Mouse (Mus musculus) activated CD4-positive, CD25-positive, alpha-beta regulatory T cell, adult 4 months (primary cell): ENCODE measurements around the gene Sv2a. TPM values are rescaled to one million over a fixed set of nuclear protein-coding genes. Genes with fewer than 3 reads are reported as not detected.

Experiments used
- ATAC-seq: one replicate; pipeline ENCODE4 v1.8.0; 2017
- polyA plus RNA-seq, 2 experiments: library from polyadenylated mRNA; unstranded; fragments of 100-300 nt; shearing (Covaris generic); gene quantifications; one replicate each; pipeline ENCODE4 v1.2.1; 2017

The Sv2a gene
- polyA plus RNA-seq, 2 experiments from 2014 or later, result 0.83 to 1.9 TPM

GRCm38 (mm10) chr3:96220765-96221639 lies 40.1 kb downstream of the Sv2a start, which contains the start of the genes Hist2h2ac and Hist2h2be:
TSS of gene Hist2h2ac (minus strand) at chr3:96220880.
TSS of gene Hist2h2be (plus strand) at chr3:96221119.
- ATAC-seq, result peak; percentile 75

GRCm38 (mm10) chr3:96221640-96222038 lies 40.7 kb downstream of the Sv2a start:
- ATAC-seq, result no peak

- no peak for ATAC-seq
Observed at GRCm38 (mm10) chr3:96222774-96223173, 41.8 kb downstream of the Sv2a start.

- ATAC-seq, result no peak
Observed at GRCm38 (mm10) chr3:96225421-96225820, 44.5 kb downstream of the Sv2a start.

GRCm38 (mm10) chr3:96226695-96227648 lies 46.0 kb downstream of the Sv2a start:
- ATAC-seq, result no peak

- no peak for ATAC-seq
Observed at GRCm38 (mm10) chr3:96228828-96229227, 47.9 kb downstream of the Sv2a start.

GRCm38 (mm10) chr3:96230404-96230803 lies 49.5 kb downstream of the Sv2a start:
- ATAC-seq, result no peak

- ATAC-seq, result no peak
Observed at GRCm38 (mm10) chr3:96230910-96231757, 50.2 kb downstream of the Sv2a start.

GRCm38 (mm10) chr3:96231758-96232120 lies 50.8 kb downstream of the Sv2a start:
- no peak for ATAC-seq

- no peak for ATAC-seq
Observed at GRCm38 (mm10) chr3:96234914-96235313, 54.0 kb downstream of the Sv2a start.

- no peak for ATAC-seq
Observed at GRCm38 (mm10) chr3:96235836-96236235, 54.9 kb downstream of the Sv2a start.

- ATAC-seq, result no peak
Observed at GRCm38 (mm10) chr3:96236834-96237334, 55.9 kb downstream of the Sv2a start.

GRCm38 (mm10) chr3:96237335-96237903 lies 56.5 kb downstream of the Sv2a start:
- no peak for ATAC-seq

- no peak for ATAC-seq
Observed at GRCm38 (mm10) chr3:96237904-96238511, 57.1 kb downstream of the Sv2a start.

- ATAC-seq, result peak; percentile 67
Observed at GRCm38 (mm10) chr3:96238954-96239793, 58.2 kb downstream of the Sv2a start, which contains the start of gene Hist2h3c2. TSS of gene Hist2h3c2 (minus strand) at chr3:96239127.

- ATAC-seq, result peak; percentile 75
Observed at GRCm38 (mm10) chr3:96239949-96240798, 59.2 kb downstream of the Sv2a start, which contains the start of gene Hist2h2aa2. TSS of gene Hist2h2aa2 (minus strand) at chr3:96240276.

- no peak for ATAC-seq
Observed at GRCm38 (mm10) chr3:96240799-96241197, 59.8 kb downstream of the Sv2a start.

- ATAC-seq, result no peak
Observed at GRCm38 (mm10) chr3:96243921-96244572, 63.1 kb downstream of the Sv2a start.
